Mouse (Mus musculus): ENCODE measurements around the gene Pcbp4.
A peak's percentile ranks its signal among the peaks of the same experiment; 100 is the strongest.

The Pcbp4 gene

DNA sequence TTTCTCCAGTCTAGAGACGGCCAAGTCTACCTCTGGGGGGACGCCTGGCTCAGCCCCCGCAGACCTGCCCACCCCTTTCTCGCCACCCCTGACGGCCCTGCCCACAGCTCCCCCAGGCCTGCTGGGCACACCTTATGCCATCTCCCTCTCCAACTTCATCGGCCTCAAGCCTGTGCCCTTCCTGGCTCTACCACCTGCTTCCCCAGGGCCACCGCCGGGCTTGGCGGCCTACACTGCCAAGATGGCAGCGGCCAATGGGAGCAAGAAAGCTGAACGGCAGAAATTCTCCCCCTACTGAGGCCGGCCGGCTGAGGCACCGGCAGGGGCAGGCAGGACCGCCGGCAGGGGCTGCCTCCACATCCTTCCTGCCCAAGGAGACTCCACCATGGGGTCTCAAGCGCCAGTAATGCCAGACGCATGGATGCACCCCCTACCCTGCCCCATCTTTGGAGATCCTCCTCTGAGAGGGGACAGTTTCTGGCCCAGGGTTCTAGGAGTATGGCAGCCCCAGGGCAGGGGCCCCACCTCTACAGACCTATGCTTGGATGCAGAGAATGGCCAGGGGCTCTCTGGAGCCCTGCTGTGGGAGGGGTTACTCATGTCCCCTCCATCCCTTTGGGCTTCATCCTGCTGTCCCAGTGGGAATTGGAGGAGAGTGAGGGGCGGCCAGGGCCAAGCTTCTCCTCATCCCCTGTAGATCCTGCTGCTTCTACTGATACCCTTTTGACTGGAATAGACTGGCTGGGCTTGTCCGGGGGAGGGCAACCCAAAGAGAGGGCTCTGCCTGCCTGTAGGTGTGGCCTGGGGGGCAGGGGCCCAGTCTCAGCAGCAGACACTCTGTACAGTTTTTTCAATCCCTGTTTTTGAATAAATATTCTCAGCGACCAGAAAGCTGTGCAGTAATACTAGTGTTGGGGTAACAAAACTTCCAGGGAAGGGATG, 10.3 kb downstream of the Pcbp4 start:
- no peak for DNase-seq (ENCODE audit: low spot score in 2 of 2)

- DNase-seq (ENCODE audit: low spot score in 2 of 2), result peak; percentile 86 to 88
These were observed 11.9 kb downstream of the Pcbp4 start for GRCm38 (mm10) chr9:106464751-106465541.

DNA sequence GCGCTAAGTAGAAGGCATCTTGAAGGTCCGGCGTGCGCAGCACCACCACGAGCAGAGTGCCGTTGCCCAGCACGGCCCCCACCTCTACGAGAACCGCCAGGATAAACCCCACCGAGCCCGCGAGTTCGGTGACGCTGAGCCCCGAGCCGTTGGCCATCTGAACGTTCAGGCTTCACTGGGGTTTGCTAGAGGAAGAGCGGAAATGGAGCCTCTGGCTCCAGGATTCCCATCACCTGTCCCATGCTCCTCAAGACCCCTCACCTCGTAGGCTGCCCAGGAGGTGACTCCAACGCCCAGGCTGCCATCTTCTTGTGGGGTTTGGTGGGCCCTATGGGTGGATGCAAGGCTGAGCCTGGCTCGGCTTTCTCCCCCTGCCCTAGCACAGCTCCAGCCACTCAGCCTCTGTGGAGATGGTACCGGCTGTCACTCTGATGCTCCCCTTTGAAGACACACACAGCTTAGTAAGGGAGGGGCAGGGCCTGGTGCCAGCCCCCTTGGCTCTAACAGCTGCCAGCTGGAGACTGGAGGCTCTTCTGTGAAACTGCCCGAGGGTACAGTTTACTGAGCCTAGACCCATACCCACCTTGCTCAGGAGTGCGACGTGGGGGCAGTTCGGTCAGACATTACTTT, 12.6 kb downstream of the Pcbp4 start, which contains the start of gene Gpr62:
Gene Gpr62, minus strand, starts transcription at position 368 of the 630 bp plus-strand sequence.
- peak; percentile 71 to 76 for DNase-seq (ENCODE audit: low spot score in 2 of 2)

DNA sequence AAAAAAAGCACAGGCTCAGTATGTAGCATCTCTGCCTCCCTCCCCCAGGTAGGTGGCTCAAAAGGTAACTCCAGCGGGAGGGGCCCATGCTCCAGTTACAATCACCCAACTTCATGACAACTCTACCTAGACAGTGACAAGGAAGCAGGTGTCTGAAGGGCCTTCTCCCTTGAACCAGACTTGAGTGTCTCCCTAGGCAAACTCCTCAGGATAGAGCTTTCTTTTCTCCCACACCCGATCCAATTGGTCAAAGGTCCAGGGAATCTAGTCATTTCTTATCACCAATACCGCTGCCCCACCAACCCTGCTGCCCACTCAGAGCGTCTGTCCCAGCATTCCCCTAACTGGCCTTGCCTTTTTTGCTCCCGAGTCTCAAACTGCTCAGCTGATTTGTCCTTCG, 13.6 kb downstream of the Pcbp4 start:
- no peak for DNase-seq (ENCODE audit: low spot score in 2 of 2)

GRCm38 (mm10) chr9:106467746-106468145, 14.7 kb downstream of the Pcbp4 start:
- no peak for DNase-seq (ENCODE audit: low spot score in 2 of 2)

DNA sequence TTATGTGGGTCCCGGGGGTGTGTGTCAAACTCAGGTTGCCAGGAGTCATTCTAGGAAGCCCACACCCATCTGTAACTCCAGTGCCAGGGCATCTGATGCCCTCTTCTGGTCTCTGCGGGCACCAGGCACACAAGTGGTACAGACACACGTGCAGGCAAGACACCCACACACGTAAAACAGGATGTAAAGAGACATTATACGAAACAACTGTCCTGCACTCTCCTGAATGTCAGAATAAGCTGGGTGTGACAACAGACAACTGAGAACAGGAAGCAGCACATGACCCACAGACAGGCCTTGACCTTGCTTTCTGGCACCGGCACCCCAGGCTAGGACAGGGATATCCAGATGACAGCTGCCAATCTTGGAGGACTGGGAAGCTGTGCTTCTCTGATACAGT, 16.2 kb downstream of the Pcbp4 start:
- DNase-seq (ENCODE audit: low spot score in 2 of 2), result no peak

DNA sequence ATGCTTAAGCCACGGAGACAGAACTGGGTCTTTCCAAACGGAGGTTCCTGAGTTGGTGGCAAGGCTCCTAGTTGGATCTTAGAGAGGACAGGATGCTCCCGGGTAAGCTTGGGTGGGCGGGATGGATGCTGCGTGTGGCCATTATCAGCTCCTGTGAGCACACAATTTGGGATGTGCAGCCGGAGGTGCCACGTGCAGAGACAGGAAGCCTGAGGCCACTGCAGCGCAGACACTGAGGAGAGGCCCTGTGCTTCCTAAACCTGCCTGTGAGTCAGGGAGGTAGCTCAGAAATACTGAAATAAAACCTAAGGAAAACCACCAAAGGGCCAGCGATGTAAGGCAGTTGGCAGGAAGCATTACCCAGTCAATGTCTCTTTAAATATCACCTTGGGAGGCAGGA, 16.7 kb downstream of the Pcbp4 start:
- peak in 1 of 2 experiments; percentile 17 for DNase-seq (ENCODE audit: low spot score in 2 of 2)

GRCm38 (mm10) chr9:106470991-106471750, 18.1 kb downstream of the Pcbp4 start:
- DNase-seq (ENCODE audit: low spot score in 2 of 2), result peak in 1 of 2 experiments; percentile 22

GRCm38 (mm10) chr9:106471892-106472291, 18.8 kb downstream of the Pcbp4 start:
- DNase-seq (ENCODE audit: low spot score in 2 of 2), result peak; percentile 64 to 67

GRCm38 (mm10) chr9:106472321-106472720, 19.2 kb downstream of the Pcbp4 start:
- peak in 1 of 2 experiments; percentile 18 for DNase-seq (ENCODE audit: low spot score in 2 of 2)

DNA sequence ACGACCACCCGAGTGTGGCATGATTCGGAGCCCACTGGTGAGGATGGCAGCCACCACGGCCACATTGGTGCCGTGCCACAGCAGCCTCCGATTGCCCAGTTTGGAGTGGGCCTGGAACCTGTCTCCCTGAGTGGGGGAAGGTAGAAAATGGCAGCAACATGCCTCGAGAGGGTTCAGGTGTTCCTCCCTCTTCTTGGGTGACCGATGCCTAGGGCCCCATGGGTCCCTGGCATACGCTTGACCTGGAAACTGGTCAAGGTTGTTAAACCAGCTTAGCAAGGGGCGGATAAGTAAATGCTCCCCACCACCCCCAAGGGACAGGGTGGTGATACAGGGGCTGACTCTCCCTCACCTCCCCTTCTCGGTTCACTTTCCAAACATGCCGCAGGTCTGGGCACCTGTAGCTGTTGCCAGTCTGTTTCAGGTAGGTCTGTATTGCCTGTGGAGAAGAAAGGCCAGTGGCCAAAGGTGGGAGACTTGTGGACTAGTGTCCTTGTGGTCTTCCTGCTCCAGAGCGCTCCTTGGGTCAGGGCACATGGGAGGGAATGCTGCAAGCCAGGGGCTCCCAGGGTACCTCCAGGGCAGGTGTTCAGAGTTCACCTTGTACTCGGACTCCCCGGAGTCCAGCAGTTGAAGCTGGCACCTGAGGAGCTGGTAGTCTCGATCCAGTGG, 20.1 kb downstream of the Pcbp4 start:
- DNase-seq (ENCODE audit: low spot score in 2 of 2), result peak; percentile 26 to 35

DNA sequence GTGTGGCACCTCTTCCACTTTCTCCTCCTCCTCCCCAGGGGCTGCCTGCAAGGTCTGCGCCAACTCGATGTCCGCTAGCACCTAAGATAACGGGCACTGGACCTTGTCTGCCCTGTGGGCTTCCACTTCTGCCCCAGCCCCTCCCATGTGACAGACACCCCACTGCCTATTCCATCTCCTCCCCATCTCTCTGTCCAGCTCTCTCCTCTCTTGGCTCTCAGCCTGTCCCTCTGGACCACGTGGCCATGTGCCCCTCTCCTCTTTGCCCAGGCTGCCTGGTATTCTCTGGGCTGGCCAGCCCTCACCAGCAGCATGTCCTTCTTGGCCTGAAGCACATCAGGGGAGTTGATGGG, 20.6 kb downstream of the Pcbp4 start:
- DNase-seq (ENCODE audit: low spot score in 2 of 2), result peak in 1 of 2 experiments; percentile 30

DNA sequence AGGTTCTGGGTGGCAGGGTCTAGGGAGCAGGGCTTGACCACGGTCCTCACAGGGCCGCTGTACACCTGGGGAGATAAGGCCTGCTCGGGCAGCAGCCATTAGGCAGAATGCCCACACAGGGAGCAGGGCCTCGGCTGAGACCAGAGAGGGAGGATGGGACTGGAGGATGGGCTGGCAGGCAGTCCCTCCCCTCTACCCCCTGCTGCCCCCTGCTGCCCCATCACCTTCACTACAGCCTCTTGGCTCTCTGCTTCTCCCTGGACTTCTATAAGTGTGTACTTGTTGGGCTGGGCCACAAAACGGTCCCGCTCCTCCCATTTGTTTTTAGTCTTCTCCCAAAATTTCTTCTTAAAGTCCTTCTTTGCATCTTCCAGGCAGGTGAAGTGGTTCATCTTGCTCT, 21.4 kb downstream of the Pcbp4 start:
- peak; percentile 40 to 62 for DNase-seq (ENCODE audit: low spot score in 2 of 2)

- peak; percentile 31 to 41 for DNase-seq (ENCODE audit: low spot score in 2 of 2)
These were observed 22.0 kb downstream of the Pcbp4 start for GRCm38 (mm10) chr9:106475046-106475445.

GRCm38 (mm10) chr9:106475663-106476001, 22.5 kb downstream of the Pcbp4 start, which contains the start of gene Rrp9:
Gene Rrp9 (plus strand): TSS chr9:106475963.
- DNase-seq (ENCODE audit: low spot score in 2 of 2), result peak; percentile 27 to 37

DNA sequence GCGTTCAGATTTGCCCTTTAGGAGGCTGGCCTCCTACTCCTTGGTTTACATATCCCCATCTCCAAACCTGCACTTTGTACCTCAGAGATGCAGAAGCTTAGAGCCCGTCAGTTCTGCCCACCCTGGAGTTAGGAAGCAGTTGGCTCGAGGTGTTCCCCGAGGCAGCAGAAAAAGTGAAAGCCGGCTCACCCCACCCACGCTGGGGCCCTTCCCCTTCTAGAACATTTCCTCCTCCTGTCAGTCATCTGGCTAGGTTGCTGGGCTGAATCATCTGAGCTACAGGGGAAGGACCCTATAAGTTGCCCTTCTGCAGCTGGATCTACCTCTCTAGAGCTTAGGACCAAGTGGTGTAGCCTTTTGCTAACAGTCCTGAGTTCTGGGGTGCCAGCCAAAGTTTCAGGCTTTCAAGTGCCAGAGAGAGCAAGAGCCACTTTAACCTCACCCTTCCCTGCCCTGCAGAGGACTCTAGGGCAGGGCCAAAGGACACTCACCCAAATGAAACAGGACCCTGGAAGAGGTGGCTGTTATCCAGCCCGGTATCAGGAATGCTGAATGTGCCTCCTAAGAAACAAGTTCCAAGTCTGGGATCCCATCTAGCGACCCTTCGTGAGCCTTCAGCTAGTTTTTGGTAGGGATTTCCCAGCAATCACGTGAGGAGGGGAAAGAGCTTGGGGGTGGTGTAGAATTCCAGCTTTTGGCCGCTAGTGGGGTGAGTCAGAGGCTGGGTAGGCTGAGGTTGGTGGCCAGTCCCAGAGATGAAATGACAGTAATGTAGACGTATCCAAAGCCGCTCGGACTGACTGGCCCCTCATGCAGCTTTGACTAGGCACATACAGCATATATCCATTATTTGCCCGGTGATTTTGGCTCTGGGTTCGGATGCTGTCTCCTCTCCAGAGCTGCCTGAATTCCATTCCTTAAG, 23.2 kb downstream of the Pcbp4 start:
- peak; percentile 46 to 49 for DNase-seq (ENCODE audit: low spot score in 2 of 2)

GRCm38 (mm10) chr9:106476924-106477484, 23.9 kb downstream of the Pcbp4 start, which contains the start of gene Parp3:
Gene Parp3 (minus strand): TSS chr9:106476949.
- DNase-seq (ENCODE audit: low spot score in 2 of 2), result peak; percentile 100

DNA sequence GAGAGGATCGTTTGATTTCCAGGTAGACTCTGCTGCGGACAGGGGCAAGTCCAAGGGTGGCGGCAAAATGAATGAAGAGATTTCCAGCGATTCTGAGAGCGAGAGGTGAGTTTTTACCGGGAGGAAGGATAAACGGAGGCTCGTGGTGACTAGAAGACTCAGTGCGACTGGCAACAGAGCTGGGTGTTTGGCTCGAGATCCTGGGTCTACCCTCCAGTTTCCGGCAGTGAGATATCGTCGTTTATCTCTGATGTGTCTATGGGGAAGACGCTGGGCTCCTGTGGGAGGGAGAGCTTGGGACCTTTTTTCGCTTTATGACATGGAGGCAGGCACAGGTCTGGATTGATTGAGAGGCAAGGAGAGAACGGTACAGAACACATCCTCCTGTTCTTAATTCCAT, 24.6 kb downstream of the Pcbp4 start:
- DNase-seq (ENCODE audit: low spot score in 2 of 2), result peak; percentile 25 to 27

GRCm38 (mm10) chr9:106478101-106478500, 25.0 kb downstream of the Pcbp4 start:
- DNase-seq (ENCODE audit: low spot score in 2 of 2), result peak in 1 of 2 experiments; percentile 22

All from right cerebral cortex, postnatal 10 days (tissue).